Comparison of ENCODE assay signal across 24 mouse cellular contexts in the genomic region with DNA sequence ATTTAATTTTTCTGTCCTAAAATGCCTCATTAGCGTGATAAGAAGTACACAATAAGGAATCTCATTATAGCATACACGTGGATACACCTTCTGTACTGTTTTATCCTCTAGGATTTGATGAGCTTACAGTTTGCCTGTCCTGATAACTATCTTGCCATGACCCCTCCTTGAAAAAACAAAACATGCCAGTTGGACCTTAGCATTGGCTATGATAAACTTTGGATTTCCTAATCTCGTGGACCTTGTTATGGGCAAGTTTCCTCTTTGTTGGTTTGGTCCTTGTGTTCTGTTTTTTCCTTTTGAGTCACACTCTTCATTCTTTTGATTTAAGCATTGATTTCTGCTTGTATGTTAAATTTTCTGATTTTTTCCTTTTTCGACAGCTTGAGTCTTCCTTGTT. TPM values are rescaled to one million over a fixed set of nuclear protein-coding genes. Genes with fewer than 3 reads are reported as not detected.
"Had no signal": no experiment of that assay in that cellular context is flagged by ENCODE, and none has a peak within 500 bp of the region (broad histone marks: within the 10 kb centered on the region; RNA-seq: fewer than 3 reads in every experiment).

No protein-coding gene starts in this region.

- H3K9me3 ChIP-seq: stomach, embryonic 15.5 days had no signal

- H3K4me1 ChIP-seq: neural tube, embryonic 13.5 days; neural tube, embryonic 15.5 days; stomach, embryonic 15.5 days had no signal

- DNase-seq: retina, postnatal 1 day; right cerebral cortex, adult 18-20 months; right cerebral cortex, postnatal 14 days; right cerebral cortex, postnatal 25 days; right cerebral cortex, postnatal 4 days; spleen, adult 18-20 months; thymus, adult 18-20 months; thymus, adult 2 months; thymus, postnatal 14 days; thymus, postnatal 25 days; thymus, postnatal 36 days; thymus, postnatal 4 days had no signal

- H3K4me2 ChIP-seq: neural tube, embryonic 13.5 days; neural tube, embryonic 15.5 days; stomach, embryonic 15.5 days had no signal

- H3K36me3 ChIP-seq: neural tube, embryonic 13.5 days; neural tube, embryonic 15.5 days; stomach, embryonic 15.5 days had no signal

- H3K27me3 ChIP-seq: neural tube, embryonic 13.5 days; neural tube, embryonic 15.5 days; stomach, embryonic 15.5 days had no signal

- H3K27ac ChIP-seq: neural tube, embryonic 13.5 days; neural tube, embryonic 15.5 days; stomach, embryonic 15.5 days; stomach, postnatal 0 days had no signal

- H3K4me3 ChIP-seq: neural tube, embryonic 13.5 days; neural tube, embryonic 15.5 days; stomach, embryonic 15.5 days had no signal

- H3K9ac ChIP-seq: neural tube, embryonic 13.5 days; neural tube, embryonic 15.5 days; stomach, embryonic 15.5 days had no signal

RNA-seq across cellular contexts. Expression of gene Mug1, which starts 10.3 kb away (rescaled TPM):
- total RNA-seq: neutrophil, adult 5-6 weeks had no signal
- polyA plus RNA-seq: neural tube, embryonic 13.5 days; neural tube, embryonic 14.5 days; small intestine, adult 2 months; stomach, embryonic 14.5 days; stomach, embryonic 15.5 days; stomach, embryonic 16.5 days; stomach, postnatal 0 days; testis, adult 2 months; thymus, adult 2 months; thymus, postnatal 0 days; urinary bladder, adult 2 months had no signal
